Mouse (Mus musculus) urinary bladder, postnatal 4 days (tissue): ENCODE results near the gene Rnf157.

Source experiments
- DNase-seq, 2 experiments: peaks; one replicate each; pipeline ENCODE4 v3.0.0; 2021 to 2022; ENCODE audit warnings: low spot score in 2 of 2

The Rnf157 gene

DNA sequence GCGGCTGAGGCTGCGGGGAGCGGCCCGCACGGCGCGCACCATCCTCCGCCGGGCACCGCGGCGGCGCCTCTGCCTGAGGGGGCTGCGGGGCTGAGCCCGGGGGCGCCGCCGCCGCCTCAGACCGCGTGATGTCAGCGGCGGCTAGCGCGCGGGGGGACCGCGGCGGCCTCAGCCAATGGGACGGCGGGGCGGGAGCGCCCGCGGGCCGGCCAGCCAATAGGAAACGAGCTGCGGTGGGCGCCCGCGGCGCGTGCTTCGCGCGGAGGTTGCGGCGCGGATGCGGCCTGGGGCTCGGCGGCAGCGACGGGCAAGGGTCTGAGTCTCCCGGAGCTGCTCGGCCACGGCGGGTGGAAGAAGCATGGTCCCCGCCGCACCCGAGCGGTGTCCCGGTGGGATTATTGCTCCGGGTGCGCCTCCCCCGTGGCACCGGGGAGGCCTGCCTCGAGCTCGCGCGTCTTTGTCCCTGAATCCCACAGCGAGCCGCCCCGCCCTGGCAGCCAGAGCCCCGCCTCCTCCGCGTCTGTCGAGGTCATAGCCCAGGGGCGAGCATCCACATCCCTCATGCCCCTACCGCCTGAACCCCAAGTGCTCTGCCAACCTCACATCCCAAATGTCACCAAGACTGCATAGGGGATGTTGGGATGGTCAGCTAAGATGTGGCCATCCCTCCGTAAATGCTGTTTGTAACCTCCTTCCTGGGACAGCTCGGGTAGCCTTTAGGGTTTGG, at the start of gene Rnf157:
Gene Rnf157, minus strand, starts transcription at position 129 of the 727 bp plus-strand sequence.
- peak; percentile 75 to 80 for DNase-seq

DNA sequence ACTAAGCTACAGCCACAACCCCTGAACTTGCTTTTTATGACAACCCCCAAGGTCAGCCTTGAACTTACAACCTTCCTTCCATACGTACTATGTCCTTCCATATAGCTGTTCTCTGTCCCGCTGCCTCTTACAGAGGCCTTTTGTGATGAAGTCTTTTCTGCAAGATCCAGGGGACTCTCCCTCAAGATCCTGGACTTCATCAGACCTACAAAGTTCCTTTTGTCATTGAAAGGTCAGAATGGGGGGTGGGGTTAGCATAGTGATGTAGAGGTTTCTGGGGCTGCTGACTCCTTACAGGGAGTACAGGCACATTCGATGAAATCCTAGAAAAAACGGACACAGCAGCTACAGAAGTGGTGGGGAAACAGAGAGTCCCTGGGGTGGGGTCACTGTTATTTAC, 47.0 kb upstream of the Rnf157 start:
- no peak for DNase-seq

DNA sequence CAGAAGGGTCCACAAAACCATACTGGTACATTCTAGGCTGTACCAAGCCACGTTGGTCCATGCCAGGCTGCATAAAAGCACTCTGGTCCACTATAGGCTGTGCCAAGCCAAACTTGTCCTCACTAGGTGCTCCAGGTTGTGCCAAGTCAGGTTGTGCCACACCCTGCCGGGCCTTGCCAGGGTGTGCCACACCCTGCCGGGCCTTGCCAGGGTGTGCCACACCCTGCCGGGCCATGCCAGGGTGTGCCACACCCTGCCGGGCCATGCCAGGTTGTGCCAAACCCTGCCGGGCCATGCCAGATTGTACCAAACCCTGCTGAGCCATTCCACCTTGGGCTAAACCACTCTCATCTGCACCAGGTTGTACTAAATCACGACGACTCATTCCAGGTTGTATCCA, 43.4 kb upstream of the Rnf157 start:
- DNase-seq: no peak

DNA sequence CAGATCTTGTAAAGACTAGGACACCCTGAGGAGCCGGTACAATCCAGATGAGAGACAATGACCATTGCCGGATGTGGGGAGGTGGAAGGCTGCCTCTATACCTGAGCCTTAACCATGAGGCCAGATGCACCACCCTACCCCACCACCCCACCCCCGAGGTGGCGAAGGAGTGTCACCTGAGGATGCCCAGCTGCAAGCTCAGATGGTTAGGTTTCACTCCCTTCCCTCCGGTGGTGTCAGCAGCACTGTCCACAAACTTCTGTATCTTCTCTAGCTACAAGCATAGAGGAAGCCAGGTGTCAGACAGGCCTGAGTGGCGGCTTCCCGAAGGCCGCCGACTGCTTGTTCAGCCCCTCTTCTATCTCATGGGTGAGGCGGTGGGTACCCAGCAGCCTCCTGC, 41.1 kb upstream of the Rnf157 start:
- DNase-seq: no peak

DNA sequence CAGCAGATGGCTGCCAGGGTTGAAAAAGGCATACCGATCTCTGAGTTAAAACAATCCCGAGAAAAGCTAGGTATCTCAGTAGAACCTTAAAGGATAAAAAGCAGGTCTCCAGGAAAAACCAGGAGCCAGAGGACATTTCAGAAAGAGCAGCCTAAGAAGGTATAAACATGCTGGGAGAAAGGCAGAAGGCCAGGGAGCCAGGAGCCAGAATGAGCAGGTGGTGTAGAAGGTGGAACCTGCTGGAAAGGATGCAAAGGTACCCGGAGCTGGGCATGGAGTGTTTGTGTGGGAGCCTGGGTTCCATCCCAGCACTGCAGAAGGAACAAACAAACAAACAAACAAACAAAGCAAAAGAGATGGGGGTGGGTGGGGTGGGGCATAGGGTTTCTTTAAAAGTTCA, 36.5 kb upstream of the Rnf157 start:
- DNase-seq: no peak

DNA sequence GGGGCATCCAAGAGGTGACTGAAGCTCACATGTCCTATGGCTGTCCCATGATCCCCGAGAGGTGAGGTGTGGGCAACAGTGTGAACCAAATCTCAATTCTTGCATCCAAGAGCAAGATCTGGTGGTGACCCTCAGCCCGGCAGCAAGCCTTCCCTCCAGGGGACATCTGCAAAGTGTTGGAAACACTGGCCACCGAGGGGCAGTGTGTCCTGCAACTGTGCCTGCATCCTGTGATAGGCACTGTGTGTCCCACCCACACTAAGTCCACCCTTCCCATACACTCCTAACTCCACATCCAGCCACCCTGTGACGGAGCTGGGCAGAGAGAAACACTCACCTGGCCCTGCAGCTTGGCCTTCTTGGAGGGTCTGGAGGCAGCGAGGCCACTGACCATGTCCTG, 35.0 kb upstream of the Rnf157 start:
- DNase-seq: no peak

DNA sequence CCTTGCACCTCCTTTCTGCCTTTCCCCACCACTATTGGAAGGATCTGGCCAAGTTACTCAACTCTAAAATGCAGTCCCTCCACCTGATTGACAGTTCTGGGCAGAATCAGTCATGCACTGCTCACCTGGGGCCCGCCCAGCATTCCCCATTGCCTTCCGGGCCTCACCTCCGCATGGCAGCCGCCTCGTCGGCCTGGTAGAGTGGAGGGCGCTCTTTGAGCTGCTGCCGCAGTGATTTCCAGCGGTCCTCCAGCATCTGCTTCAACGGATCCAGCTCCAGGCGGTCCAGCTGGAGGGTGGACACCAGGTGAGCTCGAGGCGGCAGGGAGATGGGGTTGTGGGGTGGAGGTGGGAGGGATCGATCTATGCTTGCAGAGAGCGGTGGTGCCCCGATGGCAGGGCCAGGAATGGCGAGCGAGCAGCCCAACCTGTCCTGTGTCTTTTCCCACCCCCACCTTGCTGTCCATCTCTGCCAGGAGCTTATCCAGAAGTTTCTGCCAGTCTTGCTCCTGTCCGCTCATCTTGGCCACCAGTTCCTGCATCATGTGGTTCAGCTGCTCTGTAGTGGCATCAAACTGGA, 33.6 kb upstream of the Rnf157 start:
- no peak for DNase-seq

DNA sequence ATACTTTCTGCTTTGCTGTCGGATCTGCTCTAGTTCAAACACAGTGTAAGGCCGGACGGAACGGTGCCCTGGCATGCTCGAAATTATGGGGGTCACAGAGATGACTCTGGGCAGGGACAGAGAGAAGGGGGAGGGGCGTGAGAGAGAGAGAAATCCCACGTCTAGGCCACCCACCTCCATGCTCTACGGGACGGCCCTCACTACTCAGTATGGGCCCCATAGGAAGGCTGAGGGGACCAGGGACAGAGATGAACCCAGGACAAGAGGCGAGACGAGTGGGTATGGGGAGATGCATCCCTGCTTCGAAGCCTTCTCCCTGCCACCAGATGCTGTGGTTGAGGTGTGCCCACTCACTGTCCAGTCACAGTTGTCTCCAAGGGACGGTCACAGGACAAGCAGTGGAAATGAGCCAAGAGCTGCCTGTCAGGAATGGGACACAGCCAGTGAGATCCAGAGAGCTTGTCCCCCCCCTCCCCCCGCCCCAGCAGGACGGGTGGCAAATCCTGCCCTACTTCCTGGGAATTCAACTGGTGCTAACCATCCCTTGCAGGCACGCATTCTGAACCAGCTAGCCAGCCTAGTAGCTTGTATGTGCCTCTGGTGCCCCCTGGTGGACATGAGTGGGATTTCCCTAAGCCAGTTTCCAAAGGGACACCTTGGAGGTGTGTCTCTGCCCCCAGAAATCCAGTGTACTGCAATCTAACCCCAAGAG, 32.9 kb upstream of the Rnf157 start:
- peak; percentile 83 to 95 for DNase-seq

DNA sequence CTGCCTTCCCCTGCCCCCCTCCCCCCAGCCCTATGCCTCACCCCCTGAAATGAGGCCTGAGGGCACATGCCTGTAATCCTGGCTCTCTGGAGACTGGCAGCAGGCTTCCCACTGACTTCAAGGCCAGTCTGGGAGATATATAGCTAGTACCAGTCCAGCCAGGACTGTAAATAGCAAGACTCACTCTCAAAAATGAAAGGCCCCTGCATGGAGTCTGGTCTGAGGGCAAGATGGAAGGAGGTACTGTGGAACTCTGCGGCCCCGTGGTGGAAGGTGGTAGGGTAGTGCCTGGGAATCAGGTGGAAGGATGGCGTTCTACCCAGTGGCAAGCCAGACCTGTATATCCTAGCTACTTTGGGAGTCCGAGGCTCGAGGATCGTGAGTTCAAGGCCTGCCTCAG, 31.1 kb upstream of the Rnf157 start:
- no peak for DNase-seq

DNA sequence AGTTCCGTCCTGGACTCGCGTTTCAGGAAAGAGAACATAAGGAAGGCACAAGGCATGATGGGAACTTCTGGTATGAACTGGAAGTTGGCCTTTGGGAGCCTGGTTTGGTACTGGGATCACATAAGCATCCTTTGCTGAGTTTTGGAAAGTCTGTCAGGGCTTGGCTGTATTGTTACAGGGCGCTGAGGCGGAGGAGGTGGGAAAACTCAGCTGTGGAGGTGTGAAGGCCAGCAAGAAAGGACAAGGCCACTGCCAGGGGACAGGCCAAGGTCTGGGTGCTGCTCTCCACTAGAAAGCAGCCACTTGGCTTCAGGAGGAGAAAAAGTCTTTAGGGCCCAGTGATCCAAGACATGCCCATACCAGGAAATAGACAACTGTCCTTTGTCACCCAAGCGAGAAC, 30.5 kb upstream of the Rnf157 start:
- DNase-seq: no peak

DNA sequence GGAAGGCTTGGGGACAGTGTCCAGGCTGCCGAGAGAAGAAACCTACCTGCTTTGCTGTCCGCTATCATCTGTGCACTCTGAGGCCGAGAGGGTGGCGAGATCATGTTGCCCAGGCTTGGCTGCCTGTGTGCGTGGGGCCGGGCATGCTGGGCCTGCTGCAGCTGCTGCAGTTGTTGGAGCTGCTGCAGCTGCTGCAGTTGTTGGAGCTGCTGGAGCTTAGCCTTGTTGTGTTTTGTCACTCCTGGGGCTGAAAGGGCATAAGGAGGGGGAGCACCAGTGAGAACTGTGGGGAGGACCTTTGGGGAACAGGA, 30.0 kb upstream of the Rnf157 start:
- DNase-seq: no peak

DNA sequence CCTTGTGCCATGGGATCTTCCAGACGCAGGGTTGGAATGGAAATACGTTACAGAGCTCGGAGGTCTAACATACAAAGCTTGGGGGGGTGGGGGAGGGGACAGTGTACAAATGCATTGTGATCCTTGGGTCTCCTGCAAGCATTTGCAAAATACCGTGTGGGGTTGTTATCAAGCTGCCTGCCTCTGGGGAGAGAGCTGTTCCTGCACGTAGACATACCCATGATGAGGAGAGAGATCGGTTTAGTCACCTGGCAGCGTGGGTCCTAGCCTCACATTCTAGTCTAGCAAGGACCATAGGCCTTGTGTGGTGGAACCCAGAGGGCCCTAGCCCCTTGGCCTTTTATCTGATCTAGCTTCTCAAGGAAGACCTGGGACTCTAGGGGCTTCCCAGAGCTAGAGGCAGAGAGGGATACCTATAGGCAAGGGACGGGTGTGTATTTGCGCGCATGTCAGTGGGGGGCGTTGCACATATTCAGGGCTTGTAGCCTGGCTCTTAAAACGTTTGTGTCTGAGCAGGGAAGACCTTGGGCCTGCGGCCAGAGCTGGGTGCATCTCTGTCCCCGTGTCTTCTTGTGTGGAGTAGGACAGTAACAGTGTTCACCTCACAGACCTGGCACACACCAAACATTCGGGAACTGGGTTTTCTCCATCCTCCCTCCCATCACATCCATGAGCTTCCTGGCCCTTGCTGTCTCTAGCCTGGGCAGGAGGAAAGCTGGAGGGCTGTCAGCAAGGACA, 29.5 kb upstream of the Rnf157 start:
- no peak for DNase-seq

DNA sequence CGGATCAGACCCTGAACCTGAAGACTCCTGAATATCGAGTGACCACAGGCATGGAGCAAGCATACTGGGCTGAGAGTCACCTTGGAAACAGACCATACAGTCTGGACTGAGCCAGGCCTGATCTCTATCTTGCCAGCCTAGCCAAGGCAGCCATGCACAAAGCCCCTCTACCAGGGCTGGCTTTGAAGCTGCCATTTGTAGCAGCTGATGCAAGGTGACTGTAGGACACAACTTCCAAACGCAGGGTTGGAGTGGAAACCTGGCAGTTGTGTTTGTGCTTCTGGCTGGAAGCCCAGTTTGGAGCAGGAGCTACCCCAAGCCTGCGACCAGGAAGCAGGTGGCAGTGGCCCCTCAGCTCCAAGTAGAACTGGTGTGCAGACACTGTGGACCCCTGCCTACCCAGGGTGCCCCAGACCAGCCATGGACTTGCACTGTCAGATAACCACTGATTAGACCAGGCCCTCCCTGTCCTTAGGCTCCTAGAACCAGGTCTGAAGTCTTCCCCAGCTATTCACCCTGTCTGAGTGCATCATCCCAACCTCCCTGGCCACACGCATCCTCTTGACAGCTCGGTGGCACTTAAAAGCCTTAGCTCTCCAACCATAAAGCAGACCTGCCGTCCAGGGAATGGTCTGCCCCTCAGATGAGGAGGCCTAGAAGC, 27.7 kb upstream of the Rnf157 start:
- no peak for DNase-seq

DNA sequence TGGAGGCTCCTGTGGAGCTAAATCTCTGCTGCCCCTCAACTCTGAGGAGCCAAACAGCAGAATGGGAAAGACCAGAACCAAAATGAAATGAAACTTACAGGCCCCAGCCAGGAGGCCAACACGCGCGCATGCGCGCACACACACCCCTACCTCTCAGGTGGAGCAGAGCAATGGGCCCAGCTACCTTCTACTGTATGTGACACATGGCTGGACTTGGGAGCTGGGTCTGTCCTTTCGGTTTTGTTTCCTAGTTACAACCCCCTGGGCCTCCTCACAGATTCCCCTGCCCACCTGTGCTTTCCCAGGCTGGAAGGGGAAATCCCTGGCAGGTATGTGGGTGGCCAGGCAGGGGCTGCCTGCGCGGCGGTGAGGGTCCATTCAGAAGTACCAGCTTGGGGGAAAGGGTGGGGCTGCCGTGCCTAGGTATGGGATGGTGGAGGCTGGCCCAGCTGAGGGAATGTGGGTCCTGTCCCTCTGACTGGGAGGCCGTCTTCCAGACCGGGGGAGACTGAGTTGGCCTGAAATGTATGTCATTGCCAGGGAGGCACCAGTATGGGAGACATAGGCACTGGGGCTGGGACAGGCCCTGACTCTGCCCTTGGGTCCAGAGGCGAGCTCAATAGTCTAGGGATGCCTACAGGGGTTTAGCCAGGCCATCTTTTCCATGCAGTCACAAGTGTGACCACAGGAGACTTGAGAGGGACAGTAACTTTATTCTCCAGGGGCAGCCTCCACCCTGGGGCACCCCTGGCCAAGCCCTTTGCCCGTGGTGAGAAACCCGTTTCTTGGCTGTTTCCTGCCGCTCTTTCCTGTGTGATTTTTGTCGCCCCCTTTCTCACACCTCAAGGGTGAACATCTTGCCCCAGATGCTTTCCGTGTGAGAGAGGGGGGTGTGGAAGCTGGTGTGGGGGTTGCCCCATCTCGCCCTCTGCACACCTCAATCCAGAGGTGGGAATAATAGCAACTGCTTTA, 26.7 kb upstream of the Rnf157 start:
- no peak for DNase-seq

DNA sequence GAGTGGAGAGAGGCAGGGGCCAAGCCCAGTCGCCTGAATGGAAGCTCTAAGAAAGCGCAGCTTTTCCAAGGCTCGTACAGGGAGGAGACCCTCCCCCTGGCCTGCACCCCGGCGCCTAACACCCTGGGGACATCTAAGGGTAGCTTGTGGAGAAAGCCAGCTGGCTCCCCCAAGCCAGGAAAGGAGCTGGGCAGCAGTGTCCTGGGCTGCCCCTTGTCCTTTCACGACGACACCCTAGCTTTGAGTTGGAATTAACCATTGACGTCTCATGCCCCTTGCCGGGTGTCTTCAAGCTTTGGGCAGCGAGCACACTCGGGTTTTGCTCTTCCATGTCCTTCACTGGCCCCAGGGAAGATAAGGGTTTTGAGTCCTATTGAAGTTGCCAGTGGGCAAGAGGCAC, 24.7 kb upstream of the Rnf157 start:
- no peak for DNase-seq

DNA sequence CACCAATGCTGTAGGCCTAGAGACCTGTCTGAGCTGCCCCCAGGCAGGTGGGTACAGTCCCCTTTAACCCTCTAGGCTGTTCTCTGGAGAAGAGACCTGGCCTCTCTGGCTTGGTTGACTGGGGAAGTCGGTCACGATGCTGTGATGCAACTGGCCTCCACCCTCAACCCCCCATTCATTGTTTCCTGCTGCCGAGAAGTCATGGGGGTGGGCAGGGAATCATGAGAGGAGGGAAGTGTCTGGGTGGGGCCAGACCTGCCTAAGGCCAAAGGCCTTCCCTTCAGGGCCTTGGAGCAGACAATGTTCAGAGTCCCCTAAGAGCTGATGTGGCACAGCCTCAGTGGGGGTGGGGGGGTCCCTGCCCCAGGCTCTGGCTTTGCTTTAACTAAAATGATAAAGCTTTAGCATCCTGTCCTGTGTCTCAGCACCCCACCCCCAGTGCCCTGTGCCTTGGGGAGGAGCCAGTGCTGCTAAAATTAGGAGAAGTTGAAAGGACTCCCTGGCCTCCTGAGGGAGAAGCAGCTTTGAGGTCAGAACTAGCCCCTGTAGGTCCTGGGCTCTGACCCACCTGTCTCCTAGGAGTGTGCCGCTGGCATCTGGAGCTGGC, 24.0 kb upstream of the Rnf157 start:
- DNase-seq: no peak

DNA sequence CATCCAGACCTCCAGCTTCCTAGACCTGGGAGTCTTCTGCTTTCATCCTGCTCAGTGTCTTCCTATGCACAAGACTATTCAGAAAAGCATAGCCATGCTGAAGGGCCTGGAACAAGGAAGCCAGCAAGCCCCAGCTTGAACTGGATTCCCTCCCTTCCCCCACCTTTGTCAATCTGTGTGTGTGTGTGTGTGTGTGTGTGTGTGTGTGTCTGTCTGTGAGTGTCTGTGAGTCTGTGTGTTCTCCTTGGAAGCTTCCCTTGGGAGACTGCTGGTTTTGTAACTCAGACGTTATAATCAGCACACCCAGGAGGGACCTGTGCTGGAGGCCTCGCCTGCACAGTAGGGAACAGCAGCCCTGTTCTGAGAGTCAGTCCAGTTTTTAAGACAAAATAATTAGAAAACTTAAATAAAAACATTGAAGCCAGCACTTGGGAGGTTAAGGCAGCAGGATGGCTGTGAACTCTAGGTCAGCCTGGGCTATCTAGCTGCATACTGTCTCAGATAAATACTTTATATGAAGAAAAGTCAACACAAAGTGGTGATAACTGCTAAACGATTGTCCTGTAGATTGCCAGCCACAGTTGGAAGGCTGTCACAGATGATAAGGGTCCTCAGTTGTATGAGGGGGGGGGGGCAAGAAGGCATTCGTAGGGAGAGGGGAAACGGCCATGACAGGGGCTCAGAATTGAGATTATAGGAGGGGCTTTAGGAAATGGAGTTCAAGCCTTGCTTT, 23.3 kb upstream of the Rnf157 start:
- DNase-seq: no peak

DNA sequence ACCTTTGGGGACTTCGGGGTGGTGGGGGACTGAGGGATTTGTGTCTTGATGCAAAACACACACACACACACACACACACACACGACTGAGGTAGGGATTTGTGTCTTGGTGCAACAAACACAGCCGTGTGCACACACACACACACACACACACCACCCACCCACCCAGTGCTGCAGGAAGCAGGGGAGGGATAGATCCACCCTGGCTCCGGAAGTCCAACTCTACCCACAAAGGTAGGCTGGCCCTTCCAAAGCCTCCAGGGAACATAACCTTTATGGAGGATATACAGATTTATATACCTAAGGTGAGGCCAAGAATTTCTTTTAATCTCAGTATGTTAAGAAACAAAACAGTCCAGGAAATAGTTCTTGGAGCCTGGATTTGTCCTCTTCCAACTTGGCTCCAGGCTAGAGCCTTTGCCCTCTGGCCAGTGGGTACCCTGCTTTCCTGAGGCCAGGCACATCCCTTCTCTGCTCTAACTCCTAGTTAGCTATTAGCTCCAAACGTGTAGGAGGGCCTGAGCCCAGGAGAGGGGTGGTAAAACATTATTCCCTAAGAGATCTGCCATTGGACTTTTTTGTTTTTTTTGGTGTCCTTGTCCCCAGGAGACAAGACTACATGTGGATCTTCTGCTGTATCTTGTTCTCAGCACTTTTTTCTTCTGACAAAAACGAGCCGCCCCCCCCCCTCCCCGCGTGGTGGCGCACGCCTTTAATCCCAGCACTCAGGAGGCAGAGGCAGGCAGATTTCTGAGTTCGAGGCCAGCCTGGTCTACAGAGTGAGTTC, 22.3 kb upstream of the Rnf157 start:
- no peak for DNase-seq
